Mouse (Mus musculus) CD8-positive naive resting alpha-beta T cell, adult 2 months (primary cell): ENCODE measurements around the gene Sval3.

Experiments used
- DNase-seq, 2 experiments: peaks; one replicate each; pipeline ENCODE4 v3.0.0; 2022; ENCODE audit warnings: low read depth in 2 of 2, low spot score in 2 of 2

The Sval3 gene

DNA sequence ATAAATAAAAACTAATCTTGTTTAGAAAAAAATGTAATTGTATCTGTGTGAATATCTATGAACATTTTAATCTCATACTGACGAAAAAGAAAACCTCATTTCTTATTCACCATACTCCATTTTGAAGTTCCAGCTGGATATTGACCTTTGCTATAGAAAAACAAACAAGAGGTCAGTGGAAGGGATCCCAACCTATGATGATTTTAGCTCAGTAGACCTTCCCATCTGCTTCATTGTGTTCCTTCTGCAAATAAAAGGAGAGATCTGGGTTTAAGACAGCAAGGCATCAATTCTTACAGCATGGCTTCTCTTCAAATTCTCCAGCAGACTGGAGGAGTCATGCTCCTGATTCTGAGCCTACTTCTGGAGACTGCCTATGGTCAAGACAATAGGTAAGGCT lies at the start of gene Sval3:
Gene Sval3 (plus strand): TSS at position 301 of the 400 bp plus-strand sequence.
- no peak for DNase-seq

DNA sequence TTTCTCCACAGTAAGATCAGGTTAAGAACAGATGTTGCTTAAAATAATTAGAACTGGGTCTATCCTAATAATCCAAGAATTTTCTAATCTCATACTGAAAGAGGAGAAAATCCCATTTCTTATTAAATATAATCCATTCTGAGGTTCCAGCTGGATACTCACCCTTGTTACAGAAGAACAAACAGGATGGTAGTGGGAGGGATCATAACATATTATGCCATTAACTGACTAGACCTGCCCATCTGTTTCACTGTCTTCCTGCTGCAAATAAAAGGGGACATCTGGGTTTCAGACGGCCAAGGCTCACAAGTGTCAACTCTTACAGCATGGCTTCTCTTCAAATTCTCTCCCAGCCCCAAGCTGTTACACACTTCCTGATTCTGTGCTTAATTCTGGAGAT lies 16.6 kb upstream of the Sval3 start, which contains the start of gene Sval1:
Gene Sval1 (plus strand): TSS at position 301 of the 400 bp plus-strand sequence.
- DNase-seq = no peak
